Mouse (Mus musculus): ENCODE measurements around the gene Fto. TPM values are rescaled to one million over a fixed set of nuclear protein-coding genes. Genes with fewer than 3 reads are reported as not detected.

Gene Fto
- polyA plus RNA-seq, 1 experiment from 2014 or later: 107 TPM

GRCm38 (mm10) chr8:91505997-91506672 is 192.8 kb downstream of the Fto start:
- ATAC-seq (ENCODE audit: insufficient number of reproducible peaks, insufficient read depth, low FRiP score, low TSS enrichment, low read depth): no peak
- no peak overlapping the region for H3K9ac ChIP-seq
- WGBS: 76% methylated on average over 4 of the region's 4 CpGs

GRCm38 (mm10) chr8:91506682-91507257 is 193.4 kb downstream of the Fto start:
- Histone ChIP-seq H3K4me1 (peaks cover 59% of the 10 kb centered on the region), H3K9ac (no peak overlapping the region), H3K36me3 (no peaks in the 10 kb centered on the region), H3K27me3 (no peaks in the 10 kb centered on the region), H3K4me2 (no peak overlapping the region), H3K9me3 (no peaks in the 10 kb centered on the region), H3K27ac (no peak overlapping the region), H3K4me3 (no peak overlapping the region)
- 66% methylated on average over 6 of the region's 6 CpGs for WGBS
- no peak for ATAC-seq (ENCODE audit: insufficient number of reproducible peaks, insufficient read depth, low FRiP score, low TSS enrichment, low read depth)

More at GRCm38 (mm10) chr8:91505997-91506672, 192.8 kb downstream of the Fto start:
- no peaks in the 10 kb centered on the region for H3K27me3 ChIP-seq
- H3K4me3 ChIP-seq: no peak overlapping the region
- H3K4me1 ChIP-seq: peaks cover 59% of the 10 kb centered on the region
- no peaks in the 10 kb centered on the region for H3K36me3 ChIP-seq
- no peak overlapping the region for H3K4me2 ChIP-seq
- no peaks in the 10 kb centered on the region for H3K9me3 ChIP-seq
- no peak overlapping the region for H3K27ac ChIP-seq

- H3K4me1 ChIP-seq: peaks cover 55% of the 10 kb centered on the region
- 59% methylated on average over 7 of the region's 7 CpGs for WGBS
- H3K27me3 ChIP-seq: no peaks in the 10 kb centered on the region
- no peak overlapping the region for H3K4me2 ChIP-seq
- H3K9me3 ChIP-seq: no peaks in the 10 kb centered on the region
- H3K27ac ChIP-seq: no peak overlapping the region
- no peak overlapping the region for H3K9ac ChIP-seq
- H3K4me3 ChIP-seq: no peak overlapping the region
- no peak for ATAC-seq (ENCODE audit: insufficient number of reproducible peaks, insufficient read depth, low FRiP score, low TSS enrichment, low read depth)
- H3K36me3 ChIP-seq: no peaks in the 10 kb centered on the region
Measured at GRCm38 (mm10) chr8:91507681-91508097, 194.4 kb downstream of the Fto start.

- Histone ChIP-seq H3K27ac (no peak overlapping the region), H3K4me2 (no peak overlapping the region), H3K9ac (no peak overlapping the region), H3K9me3 (no peaks in the 10 kb centered on the region), H3K27me3 (no peaks in the 10 kb centered on the region), H3K4me1 (peaks cover 51% of the 10 kb centered on the region), H3K36me3 (no peaks in the 10 kb centered on the region), H3K4me3 (no peak overlapping the region)
- ATAC-seq (ENCODE audit: insufficient number of reproducible peaks, insufficient read depth, low FRiP score, low TSS enrichment, low read depth): no peak
- 55% methylated on average over 4 of the region's 4 CpGs for WGBS
Measured at GRCm38 (mm10) chr8:91508284-91508683, 195.0 kb downstream of the Fto start.

GRCm38 (mm10) chr8:91509206-91509899 is 196.0 kb downstream of the Fto start:
- Histone ChIP-seq H3K4me3 (no peak overlapping the region), H3K27ac (no peak overlapping the region), H3K4me2 (no peak overlapping the region), H3K9ac (no peak overlapping the region), H3K9me3 (no peaks in the 10 kb centered on the region), H3K36me3 (no peaks in the 10 kb centered on the region), H3K27me3 (no peaks in the 10 kb centered on the region), H3K4me1 (peaks cover 40% of the 10 kb centered on the region)
- ATAC-seq (ENCODE audit: insufficient number of reproducible peaks, insufficient read depth, low FRiP score, low TSS enrichment, low read depth): no peak
- 51% methylated on average over 8 of the region's 8 CpGs for WGBS

- Histone ChIP-seq H3K9ac (no peak overlapping the region), H3K4me3 (no peak overlapping the region), H3K36me3 (no peaks in the 10 kb centered on the region), H3K9me3 (no peaks in the 10 kb centered on the region), H3K27ac (0 out of 2 replicates have a peak overlapping the region, but pooled peaks have one; percentile 36), H3K4me2 (no peak overlapping the region), H3K4me1 (peaks cover 40% of the 10 kb centered on the region), H3K27me3 (no peaks in the 10 kb centered on the region)
- WGBS: 43% methylated on average over 6 of the region's 6 CpGs
- no peak for ATAC-seq (ENCODE audit: insufficient number of reproducible peaks, insufficient read depth, low FRiP score, low TSS enrichment, low read depth)
Measured at GRCm38 (mm10) chr8:91509900-91510260, 196.6 kb downstream of the Fto start.

- Histone ChIP-seq H3K4me3 (no peak overlapping the region), H3K9me3 (no peaks in the 10 kb centered on the region), H3K27ac (no peak overlapping the region; the same call in 1 of the 2 replicates), H3K36me3 (no peaks in the 10 kb centered on the region), H3K4me1 (peaks cover 44% of the 10 kb centered on the region), H3K4me2 (no peak overlapping the region), H3K9ac (no peak overlapping the region), H3K27me3 (no peaks in the 10 kb centered on the region)
- ATAC-seq (ENCODE audit: insufficient number of reproducible peaks, insufficient read depth, low FRiP score, low TSS enrichment, low read depth): no peak
- WGBS: 22% methylated on average over 5 of the region's 5 CpGs
Measured at GRCm38 (mm10) chr8:91510716-91511115, 197.4 kb downstream of the Fto start.

GRCm38 (mm10) chr8:91511943-91512342 is 198.6 kb downstream of the Fto start:
- peaks cover 47% of the 10 kb centered on the region for H3K4me1 ChIP-seq
- no peaks in the 10 kb centered on the region for H3K9me3 ChIP-seq
- WGBS: 85% methylated on average over 4 of the region's 4 CpGs
- ATAC-seq (ENCODE audit: insufficient number of reproducible peaks, insufficient read depth, low FRiP score, low TSS enrichment, low read depth): no peak
- H3K36me3 ChIP-seq: no peaks in the 10 kb centered on the region
- H3K9ac ChIP-seq: no peak overlapping the region
- H3K27me3 ChIP-seq: no peaks in the 10 kb centered on the region
- H3K27ac ChIP-seq: no peak overlapping the region
- H3K4me2 ChIP-seq: no peak overlapping the region
- H3K4me3 ChIP-seq: no peak overlapping the region

GRCm38 (mm10) chr8:91514752-91515478 is 201.6 kb downstream of the Fto start:
- Histone ChIP-seq H3K9ac (no peak overlapping the region), H3K27ac (no peak overlapping the region), H3K36me3 (no peaks in the 10 kb centered on the region), H3K27me3 (no peaks in the 10 kb centered on the region), H3K9me3 (no peaks in the 10 kb centered on the region), H3K4me2 (no peak overlapping the region), H3K4me1 (peaks cover 26% of the 10 kb centered on the region), H3K4me3 (no peak overlapping the region)
- ATAC-seq (ENCODE audit: insufficient number of reproducible peaks, insufficient read depth, low FRiP score, low TSS enrichment, low read depth): no peak
- WGBS: 48% methylated on average over 16 of the region's 16 CpGs

GRCm38 (mm10) chr8:91516422-91516821 is 203.1 kb downstream of the Fto start:
- H3K4me1 ChIP-seq: peaks cover 16% of the 10 kb centered on the region
- no peak for ATAC-seq (ENCODE audit: insufficient number of reproducible peaks, insufficient read depth, low FRiP score, low TSS enrichment, low read depth)
- no peaks in the 10 kb centered on the region for H3K9me3 ChIP-seq
- no peaks in the 10 kb centered on the region for H3K36me3 ChIP-seq
- no peak overlapping the region for H3K4me3 ChIP-seq
- no peak overlapping the region for H3K27ac ChIP-seq
- no peaks in the 10 kb centered on the region for H3K27me3 ChIP-seq
- no peak overlapping the region for H3K9ac ChIP-seq
- WGBS: 38% methylated on average over 7 of the region's 7 CpGs
- H3K4me2 ChIP-seq: no peak overlapping the region

- 61% methylated on average over 6 of the region's 6 CpGs for WGBS
Measured at GRCm38 (mm10) chr8:91518085-91518484, 204.8 kb downstream of the Fto start.

More at GRCm38 (mm10) chr8:91518085-91518484, 204.8 kb downstream of the Fto start:
- no peak for ATAC-seq (ENCODE audit: insufficient number of reproducible peaks, insufficient read depth, low FRiP score, low TSS enrichment, low read depth)
- 0 out of 2 replicates have a peak, but pooled peaks cover 3% of the 10 kb centered on the region for H3K27me3 ChIP-seq
- H3K9ac ChIP-seq: no peak overlapping the region
- H3K9me3 ChIP-seq: no peaks in the 10 kb centered on the region
- no peak overlapping the region for H3K4me3 ChIP-seq
- H3K36me3 ChIP-seq: peaks cover 5% of the 10 kb centered on the region
- peaks cover 16% of the 10 kb centered on the region for H3K4me1 ChIP-seq
- no peak overlapping the region for H3K4me2 ChIP-seq
- H3K27ac ChIP-seq: no peak overlapping the region
